Comparison of ENCODE assay signal across 30 mouse cellular contexts in genomic region chr1:44806368-44806767, GRCm38 (mm10).
"Had no signal": no experiment of that assay in that cellular context is flagged by ENCODE, and none has a peak within 500 bp of the region (broad histone marks: within the 10 kb centered on the region; RNA-seq: fewer than 3 reads in every experiment).

No protein-coding gene starts in this region.

- H3K9me3 ChIP-seq: limb, embryonic 10.5 days; limb, embryonic 12.5 days; limb, embryonic 13.5 days; limb, embryonic 15.5 days; liver, embryonic 12.5 days; liver, embryonic 13.5 days; liver, embryonic 15.5 days; megakaryocyte, embryonic 14.5 days; midbrain, embryonic 10.5 days; midbrain, embryonic 12.5 days; midbrain, embryonic 13.5 days; midbrain, embryonic 15.5 days; neural tube, embryonic 12.5 days had no signal

- H3K27me3 ChIP-seq: limb, embryonic 12.5 days; limb, embryonic 13.5 days; limb, embryonic 15.5 days; liver, embryonic 12.5 days; liver, embryonic 13.5 days; liver, embryonic 15.5 days; megakaryocyte, embryonic 14.5 days; midbrain, embryonic 12.5 days; midbrain, embryonic 13.5 days; midbrain, embryonic 15.5 days; neural tube, embryonic 12.5 days had no signal

- H3K4me2 ChIP-seq: limb, embryonic 12.5 days; limb, embryonic 13.5 days; limb, embryonic 15.5 days; liver, embryonic 11.5 days; liver, embryonic 12.5 days; liver, embryonic 13.5 days; liver, embryonic 15.5 days; midbrain, embryonic 11.5 days; midbrain, embryonic 12.5 days; midbrain, embryonic 13.5 days; midbrain, embryonic 15.5 days; neural tube, embryonic 12.5 days had no signal

- H3K27ac ChIP-seq: left cerebral cortex, adult 2 months; limb, embryonic 10.5 days; limb, embryonic 12.5 days; limb, embryonic 13.5 days; limb, embryonic 15.5 days; liver, embryonic 12.5 days; liver, embryonic 13.5 days; liver, embryonic 14.5 days; liver, embryonic 15.5 days; macrophage; midbrain, embryonic 10.5 days; midbrain, embryonic 12.5 days; midbrain, embryonic 13.5 days; midbrain, embryonic 15.5 days; neural tube, embryonic 12.5 days had no signal

- DNase-seq: layer of hippocampus, postnatal 36 days; left cerebral cortex, postnatal 4 days; liver; liver, embryonic 13.5 days; liver, postnatal 0 days; lung, adult 18-20 months; lung, adult 2 months; lung, postnatal 14 days; lung, postnatal 36 days; midbrain, embryonic 14.5 days had no signal

- H3K9ac ChIP-seq: limb, embryonic 12.5 days; limb, embryonic 13.5 days; limb, embryonic 15.5 days; liver, embryonic 12.5 days; liver, embryonic 13.5 days; liver, embryonic 14.5 days; liver, embryonic 15.5 days; liver, postnatal 0 days; midbrain, embryonic 12.5 days; midbrain, embryonic 13.5 days; midbrain, embryonic 15.5 days; neural tube, embryonic 12.5 days had no signal

- H3K4me1 ChIP-seq: limb, embryonic 10.5 days; limb, embryonic 12.5 days; limb, embryonic 13.5 days; limb, embryonic 15.5 days; liver, embryonic 12.5 days; liver, embryonic 13.5 days; liver, embryonic 15.5 days; megakaryocyte, embryonic 14.5 days; midbrain, embryonic 10.5 days; midbrain, embryonic 12.5 days; midbrain, embryonic 13.5 days; midbrain, embryonic 15.5 days; neural tube, embryonic 12.5 days had no signal

- H3K36me3 ChIP-seq: limb, embryonic 10.5 days; limb, embryonic 12.5 days; limb, embryonic 13.5 days; limb, embryonic 15.5 days; liver, embryonic 12.5 days; liver, embryonic 13.5 days; liver, embryonic 15.5 days; midbrain, embryonic 10.5 days; midbrain, embryonic 12.5 days; midbrain, embryonic 13.5 days; midbrain, embryonic 15.5 days; neural tube, embryonic 12.5 days had no signal

- H3K4me3 ChIP-seq: left cerebral cortex, adult 2 months; limb, embryonic 10.5 days; limb, embryonic 12.5 days; limb, embryonic 13.5 days; limb, embryonic 15.5 days; liver, embryonic 12.5 days; liver, embryonic 13.5 days; liver, embryonic 15.5 days; megakaryocyte, embryonic 14.5 days; midbrain, embryonic 10.5 days; midbrain, embryonic 12.5 days; midbrain, embryonic 13.5 days; midbrain, embryonic 15.5 days; myocyte; neural tube, embryonic 12.5 days had no signal

- ATAC-seq: liver, embryonic 12.5 days; liver, postnatal 0 days; lung, postnatal 0 days; midbrain, embryonic 13.5 days; midbrain, embryonic 15.5 days; midbrain, embryonic 16.5 days had no signal
